Mouse (Mus musculus): ENCODE data around the gene Bcat2. TPM values are rescaled to one million over a fixed set of nuclear protein-coding genes. Genes with fewer than 3 reads are reported as not detected.

Bcat2 gene
- total and polyA plus RNA-seq, 3 experiments = 13.5 to 65.6 (median 30.9) TPM

GRCm38 (mm10) chr7:45618316-45618715, 48.4 kb downstream of the Bcat2 start:
- Histone ChIP-seq H3K4me2 (ENCODE audit: insufficient read depth, low read depth, poor library complexity, severe bottlenecking) (peak overlapping the region; percentile 64), H3K36me3 (replicated peaks in 1 of 2; ENCODE audit: control insufficient read depth in 1 of 2, insufficient read depth in 1 of 2, low read length in 1 of 2) (peaks cover 0 to 27% of the 10 kb centered on the region in 2 experiments), H3K4me1 (ENCODE audit: control insufficient read depth in 1 of 2, insufficient read depth in 2 of 2) (peaks cover 33 to 73% of the 10 kb centered on the region in 2 experiments), H3K27ac (ENCODE audit: insufficient read depth, low read depth) (peak overlapping the region; percentile 15; the same call in 1 of the 2 replicates), H3K9ac (ENCODE audit: insufficient read depth, low read depth) (peak overlapping the region; percentile 42; the same call in 1 of the 2 replicates), H3K79me2 (replicated peaks; ENCODE audit: control insufficient read depth, extremely low read depth, insufficient read depth, poor library complexity, severe bottlenecking) (no peaks in the 10 kb centered on the region), H3K9me3 (replicated peaks; ENCODE audit: low read length) (peaks cover 15% of the 10 kb centered on the region), H3K4me3 (replicated peaks in 1 of 3; ENCODE audit: low read depth in 2 of 3, low read length in 2 of 3, poor library complexity in 1 of 3) (peak overlapping the region; percentile 27 to 52 (median 33)), H3K27me3 (replicated peaks) (no peaks in the 10 kb centered on the region)
- TF ChIP-seq ZC3H11A (IDR thresholded peaks at IDR 0.05; ENCODE audit: low read depth, low read length) = no peak
- 0 out of 2 replicates have a peak, but pooled peaks have one; percentile 66 for TF ChIP-seq TBP (conservative IDR thresholded peaks at IDR 0.05; ENCODE audit: low read depth, low read length)
- TF ChIP-seq EP300 (IDR thresholded peaks at IDR 0.05; ENCODE audit: low read length) = 0 out of 2 replicates have a peak, but pooled peaks have one; percentile 24
- TF ChIP-seq CHD2 (IDR thresholded peaks at IDR 0.05; ENCODE audit: low read length) = no peak
- TF ChIP-seq RCOR1 (conservative IDR thresholded peaks at IDR 0.05; ENCODE audit: low read depth, low read length) = no peak
- TF ChIP-seq ZNF384 (IDR thresholded peaks at IDR 0.05; ENCODE audit: low read depth, low read length) = no peak
- no peak for TF ChIP-seq ELF1 (IDR thresholded peaks at IDR 0.05; ENCODE audit: low read depth, low read length)
- peak; percentile 18; the same call in 1 of the 2 replicates for TF ChIP-seq ETS1 (conservative IDR thresholded peaks at IDR 0.05; ENCODE audit: low read depth, low read length)
- TF ChIP-seq ZKSCAN1 (IDR thresholded peaks at IDR 0.05; ENCODE audit: borderline replicate concordance, low read depth, low read length) = no peak
- TF ChIP-seq CTCF (conservative IDR thresholded peaks at IDR 0.05 in 1 of 2, IDR thresholded peaks at IDR 0.05 in 1 of 2; ENCODE audit: low read depth in 2 of 2, low read length in 2 of 2) = no peak
- TF ChIP-seq GABPA (IDR thresholded peaks at IDR 0.05; ENCODE audit: insufficient replicate concordance, low read depth, low read length) = no peak
- peak; percentile 34; the same call in 1 of the 2 replicates for TF ChIP-seq TCF12 (IDR thresholded peaks at IDR 0.05; ENCODE audit: low read depth, low read length)
- TF ChIP-seq MYC (IDR thresholded peaks at IDR 0.05; ENCODE audit: low read depth, low read length) = no peak
- no peak for TF ChIP-seq NELFE (IDR thresholded peaks at IDR 0.05; ENCODE audit: low read depth, low read length)
- peak; percentile 43 for TF ChIP-seq BHLHE40 (IDR thresholded peaks at IDR 0.05; ENCODE audit: low read depth, low read length)
- no peak for TF ChIP-seq PAX5 (IDR thresholded peaks at IDR 0.05; ENCODE audit: low read length)
- no peak for TF ChIP-seq USF2 (conservative IDR thresholded peaks at IDR 0.05; ENCODE audit: low read depth, low read length)
- TF ChIP-seq JUND (conservative IDR thresholded peaks at IDR 0.05; ENCODE audit: low read depth, low read length) = no peak
- peak; percentile 50 for TF ChIP-seq POLR2A (IDR thresholded peaks at IDR 0.05; ENCODE audit: low read depth, low read length)
- no peak for TF ChIP-seq SIN3A (IDR thresholded peaks at IDR 0.05; ENCODE audit: low read length)
- no peak for TF ChIP-seq MAFK (IDR thresholded peaks at IDR 0.05; ENCODE audit: insufficient replicate concordance, low read length)
- TF ChIP-seq IRF4 (IDR thresholded peaks at IDR 0.05; ENCODE audit: low read depth, low read length) = 0 out of 2 replicates have a peak, but pooled peaks have one; percentile 12
- no peak for TF ChIP-seq RAD21 (IDR thresholded peaks at IDR 0.05; ENCODE audit: low read depth, low read length)
- no peak for TF ChIP-seq NRF1 (IDR thresholded peaks at IDR 0.05; ENCODE audit: low read depth, low read length)
- DNase-seq (ENCODE audit: extremely low read depth) = peak; percentile 56
- dilution Hi-C loops (cut with MboI; ENCODE audit: extremely low pct_ligation_motif_present, extremely low pct_unique_long_range_greater_than_20kb, low sequenced_read_pairs) (no loop called here), in situ Hi-C loops (cut with MboI; ENCODE audit: low pct_ligation_motif_present, low pct_unique_long_range_greater_than_20kb, low sequenced_read_pairs) (no loop called here)
